ENCODE assay signal across 9 mouse cellular contexts in genomic region chr11:4203705-4204074, GRCm38 (mm10). TPM values are rescaled to one million over a fixed set of nuclear protein-coding genes. Genes with fewer than 3 reads are reported as not detected.
DNase-seq lines count a peak whose midpoint lies in the region; ATAC-seq lines count a peak whose summit lies in the region.
"Had no signal": no experiment of that assay in that cellular context is flagged by ENCODE, and none has a peak within 500 bp of the region (broad histone marks: within the 10 kb centered on the region; RNA-seq: fewer than 3 reads in every experiment).

No protein-coding gene starts in this region.

- DNase-seq in adrenal gland, adult (ENCODE audit: inconsistent age in 2 of 2, low spot score in 1 of 2): peak; percentile 74 to 86
- no peak for DNase-seq in adrenal gland, postnatal 4 days (ENCODE audit: low spot score in 2 of 2)
- peak; percentile 79 for DNase-seq in adrenal gland, adult 2 months
- DNase-seq in testis, postnatal 10 days (ENCODE audit: low spot score): peak; percentile 66
- no peak for DNase-seq in B cell, adult 2 months
- DNase-seq in frontal cortex, postnatal 14 days (ENCODE audit: low spot score in 2 of 2): no peak

- H3K27ac ChIP-seq in heart, embryonic 15.5 days: peak overlapping the region; percentile 79
- 0 out of 2 replicates have a peak overlapping the region, but pooled peaks have one; percentile 24 for H3K27ac ChIP-seq in liver, embryonic 15.5 days (replicated peaks)

- H3K27me3 ChIP-seq in heart, embryonic 15.5 days: no peaks in the 10 kb centered on the region
- no peaks in the 10 kb centered on the region for H3K27me3 ChIP-seq in liver, embryonic 15.5 days

- WGBS in heart, embryonic 15.5 days: 21% methylated on average over 2 of the region's 2 CpGs
- WGBS in liver, embryonic 15.5 days (ENCODE audit: insufficient replicate concordance): 28% methylated on average over 2 of the region's 2 CpGs

- H3K9ac ChIP-seq in heart, embryonic 15.5 days: no peak overlapping the region
- no peak overlapping the region for H3K9ac ChIP-seq in liver, embryonic 15.5 days

- no peak overlapping the region for H3K4me2 ChIP-seq in heart, embryonic 15.5 days
- H3K4me2 ChIP-seq in liver, embryonic 15.5 days: no peak overlapping the region

- H3K9me3 ChIP-seq in heart, embryonic 15.5 days (replicated peaks): no peaks in the 10 kb centered on the region
- H3K9me3 ChIP-seq in liver, embryonic 15.5 days (replicated peaks): no peaks in the 10 kb centered on the region
- H3K9me3 ChIP-seq: megakaryocyte, embryonic 14.5 days had no signal

- peak; percentile 71 for ATAC-seq in heart, embryonic 15.5 days (replicated peaks; ENCODE audit: insufficient number of reproducible peaks, insufficient read depth, low FRiP score, low read depth)
- ATAC-seq in liver, embryonic 15.5 days (ENCODE audit: insufficient read depth): peak; percentile 42; the same call in 1 of the 2 replicates

- H3K4me1 ChIP-seq in heart, embryonic 15.5 days (replicated peaks): peaks cover 27% of the 10 kb centered on the region
- H3K4me1 ChIP-seq in liver, embryonic 15.5 days (replicated peaks): peaks cover 10% of the 10 kb centered on the region

- no peak overlapping the region for H3K4me3 ChIP-seq in heart, embryonic 15.5 days
- no peak overlapping the region for H3K4me3 ChIP-seq in liver, embryonic 15.5 days (replicated peaks)
- H3K4me3 ChIP-seq: megakaryocyte, embryonic 14.5 days had no signal

- H3K36me3 ChIP-seq in heart, embryonic 15.5 days: no peaks in the 10 kb centered on the region
- H3K36me3 ChIP-seq in liver, embryonic 15.5 days (replicated peaks): peaks cover 8% of the 10 kb centered on the region; the same call in 1 of the 2 replicates

RNA-seq across cellular contexts. Expression of gene Castor1, which starts 14.3 kb away (rescaled TPM):
- total RNA-seq in adrenal gland, postnatal 4 days (2021): 1 to 10 TPM; 6.3 to 6.6 TPM
- 1 to 10 TPM; 3.5 to 4.1 TPM for total RNA-seq in adrenal gland, adult 2 months (2021)
- 11.6 and 14.6 TPM in 2 replicates for polyA plus RNA-seq in adrenal gland, adult 2 months (2012; rRNA removed)
- 6.7 and 13.3 TPM in 2 replicates for polyA plus RNA-seq in heart, embryonic 15.5 days (2015; fragmentation: Nextera tagmentation; extraction: Ambion mirVana)
- 1.5 TPM in 2 replicates for polyA plus RNA-seq in liver, embryonic 15.5 days (2015; fragmentation: Nextera tagmentation; extraction: Ambion mirVana)

RNA-seq across cellular contexts. Expression of gene Tbc1d10a, which starts 17.1 kb away (rescaled TPM):
- total RNA-seq in adrenal gland, postnatal 4 days (2021): 10 to 100 TPM; 19.0 to 19.9 TPM
- total RNA-seq in adrenal gland, adult 2 months (2021): 10 to 100 TPM; 13.7 to 16.2 TPM
- 35.3 and 38.3 TPM in 2 replicates for polyA plus RNA-seq in adrenal gland, adult 2 months (2012; rRNA removed)
- 13.9 and 21.6 TPM in 2 replicates for polyA plus RNA-seq in heart, embryonic 15.5 days (2015; fragmentation: Nextera tagmentation; extraction: Ambion mirVana)
- polyA plus RNA-seq in liver, embryonic 15.5 days (2015; fragmentation: Nextera tagmentation; extraction: Ambion mirVana): 7.0 TPM in 2 replicates

RNA-seq across cellular contexts. Expression of gene Osm, which starts 32.5 kb away (rescaled TPM):
- under 1 TPM; 0.11 to 0.23 TPM for total RNA-seq in adrenal gland, postnatal 4 days (2021)
- under 1 TPM in 1 of 2 experiments, not detected in 1; 0.45 TPM for total RNA-seq in adrenal gland, adult 2 months (2021)
- polyA plus RNA-seq in adrenal gland, adult 2 months (2012; rRNA removed): 0.13 and 0.17 TPM in 2 replicates
- polyA plus RNA-seq in heart, embryonic 15.5 days (2015; fragmentation: Nextera tagmentation; extraction: Ambion mirVana): 0.09 and 0.33 TPM in 2 replicates
- 0.50 TPM in 2 replicates for polyA plus RNA-seq in liver, embryonic 15.5 days (2015; fragmentation: Nextera tagmentation; extraction: Ambion mirVana)

RNA-seq across cellular contexts. Expression of gene Sf3a1, which starts 43.5 kb away (rescaled TPM):
- 10 to 100 TPM; 70.4 to 71.6 TPM for total RNA-seq in adrenal gland, postnatal 4 days (2021)
- total RNA-seq in adrenal gland, adult 2 months (2021): 10 to 100 TPM; 47.0 to 52.5 TPM
- polyA plus RNA-seq in adrenal gland, adult 2 months (2012; rRNA removed): 36.4 and 39.8 TPM in 2 replicates
- 27.0 and 32.8 TPM in 2 replicates for polyA plus RNA-seq in heart, embryonic 15.5 days (2015; fragmentation: Nextera tagmentation; extraction: Ambion mirVana)
- polyA plus RNA-seq in liver, embryonic 15.5 days (2015; fragmentation: Nextera tagmentation; extraction: Ambion mirVana): 19.3 and 19.4 TPM in 2 replicates

RNA-seq across cellular contexts. Expression of gene Ccdc157, which starts 43.6 kb away (rescaled TPM):
- total RNA-seq in adrenal gland, postnatal 4 days (2021): 10 to 100 TPM; 13.8 to 18.6 TPM
- total RNA-seq in adrenal gland, adult 2 months (2021): 10 to 100 TPM; 10.3 to 13.1 TPM
- polyA plus RNA-seq in adrenal gland, adult 2 months (2012; rRNA removed): 9.3 and 11.3 TPM in 2 replicates
- 4.4 and 5.5 TPM in 2 replicates for polyA plus RNA-seq in heart, embryonic 15.5 days (2015; fragmentation: Nextera tagmentation; extraction: Ambion mirVana)
- 0.47 and 0.76 TPM in 2 replicates for polyA plus RNA-seq in liver, embryonic 15.5 days (2015; fragmentation: Nextera tagmentation; extraction: Ambion mirVana)

Comparison
In these comparisons a context has a peak if more than half of its experiments do, and no peak if none do; other contexts are left out.
1. DNase-seq: peak in adrenal gland, adult (2 of 2), adrenal gland, adult 2 months (single experiment) and testis, postnatal 10 days (single experiment); none in adrenal gland, postnatal 4 days (0 of 2), B cell, adult 2 months (0 of 2) and frontal cortex, postnatal 14 days (0 of 2).